Mouse (Mus musculus): ENCODE measurements around the gene Samd13. TPM values are rescaled to one million over a fixed set of nuclear protein-coding genes. Genes with fewer than 3 reads are reported as not detected.

Samd13 gene
- polyA plus RNA-seq, 1 experiment from 2014 or later = 0.63 TPM

- Histone ChIP-seq H3K4me2 (ENCODE audit: low read length) (no peak overlapping the region), H3K27ac (no peak overlapping the region), H3K36me3 (ENCODE audit: insufficient read depth, low read length) (no peaks in the 10 kb centered on the region), H3K27me3 (ENCODE audit: insufficient read depth, low read length) (no peaks in the 10 kb centered on the region), H3K4me3 (replicated peaks; ENCODE audit: low read depth, low read length) (no peak overlapping the region), H3K9me3 (replicated peaks; ENCODE audit: low read length) (no peaks in the 10 kb centered on the region), H3K4me1 (replicated peaks; ENCODE audit: insufficient read depth, low read length) (no peaks in the 10 kb centered on the region), H3K9ac (ENCODE audit: low read depth, low read length) (no peak overlapping the region)
- TF ChIP-seq CTCF (IDR thresholded peaks at IDR 0.05; ENCODE audit: low read depth) = no peak
- ATAC-seq (replicated peaks; ENCODE audit: low FRiP score, low read depth) (no peak), DNase-seq (ENCODE audit: low spot score) (no peak)
- WGBS = 77% methylated on average over 6 of the region's 6 CpGs
These were observed 86.0 kb downstream of the Samd13 start for GRCm38 (mm10) chr3:146599198-146599900.

GRCm38 (mm10) chr3:146598411-146598810, 87.0 kb downstream of the Samd13 start:
- WGBS = 80% methylated on average over 6 of the region's 6 CpGs
- no peak for TF ChIP-seq CTCF (IDR thresholded peaks at IDR 0.05; ENCODE audit: low read depth)
- H3K36me3 ChIP-seq (ENCODE audit: insufficient read depth, low read length) = no peaks in the 10 kb centered on the region

GRCm38 (mm10) chr3:146596864-146597263, 88.5 kb downstream of the Samd13 start:
- no peaks in the 10 kb centered on the region for H3K9me3 ChIP-seq (replicated peaks; ENCODE audit: low read length)
- no peaks in the 10 kb centered on the region for H3K36me3 ChIP-seq (ENCODE audit: insufficient read depth, low read length)
- no peak for TF ChIP-seq CTCF (IDR thresholded peaks at IDR 0.05; ENCODE audit: low read depth)
- H3K4me1 ChIP-seq (replicated peaks; ENCODE audit: insufficient read depth, low read length) = no peaks in the 10 kb centered on the region
- no peak overlapping the region for H3K9ac ChIP-seq (ENCODE audit: low read depth, low read length)
- H3K4me3 ChIP-seq (replicated peaks; ENCODE audit: low read depth, low read length) = no peak overlapping the region
- DNase-seq (ENCODE audit: low spot score) (no peak), ATAC-seq (replicated peaks; ENCODE audit: low FRiP score, low read depth) (no peak)
- H3K27ac ChIP-seq = no peak overlapping the region
- H3K27me3 ChIP-seq (ENCODE audit: insufficient read depth, low read length) = no peaks in the 10 kb centered on the region
- 92% methylated on average over 7 of the region's 7 CpGs for WGBS
- no peak overlapping the region for H3K4me2 ChIP-seq (ENCODE audit: low read length)

More at GRCm38 (mm10) chr3:146598411-146598810, 87.0 kb downstream of the Samd13 start:
- ATAC-seq (replicated peaks; ENCODE audit: low FRiP score, low read depth) = no peak
- Histone ChIP-seq H3K4me2 (ENCODE audit: low read length) (no peak overlapping the region), H3K27me3 (ENCODE audit: insufficient read depth, low read length) (no peaks in the 10 kb centered on the region), H3K9me3 (replicated peaks; ENCODE audit: low read length) (no peaks in the 10 kb centered on the region), H3K9ac (ENCODE audit: low read depth, low read length) (no peak overlapping the region), H3K4me1 (replicated peaks; ENCODE audit: insufficient read depth, low read length) (no peaks in the 10 kb centered on the region), H3K4me3 (replicated peaks; ENCODE audit: low read depth, low read length) (no peak overlapping the region), H3K27ac (no peak overlapping the region)
- no peak for DNase-seq (ENCODE audit: low spot score)

GRCm38 (mm10) chr3:146596387-146596786, 89.0 kb downstream of the Samd13 start:
- H3K27ac ChIP-seq = no peak overlapping the region

GRCm38 (mm10) chr3:146595440-146595839, 90.0 kb downstream of the Samd13 start:
- no peaks in the 10 kb centered on the region for H3K36me3 ChIP-seq (ENCODE audit: insufficient read depth, low read length)
- 90% methylated on average over 6 of the region's 6 CpGs for WGBS
- no peak overlapping the region for H3K4me3 ChIP-seq (replicated peaks; ENCODE audit: low read depth, low read length)
- H3K9ac ChIP-seq (ENCODE audit: low read depth, low read length) = no peak overlapping the region
- H3K27ac ChIP-seq = no peak overlapping the region
- ATAC-seq (replicated peaks; ENCODE audit: low FRiP score, low read depth) (no peak), DNase-seq (ENCODE audit: low spot score) (no peak)
- H3K4me1 ChIP-seq (replicated peaks; ENCODE audit: insufficient read depth, low read length) = no peaks in the 10 kb centered on the region
- H3K27me3 ChIP-seq (ENCODE audit: insufficient read depth, low read length) = no peaks in the 10 kb centered on the region
- no peaks in the 10 kb centered on the region for H3K9me3 ChIP-seq (replicated peaks; ENCODE audit: low read length)
- TF ChIP-seq CTCF (IDR thresholded peaks at IDR 0.05; ENCODE audit: low read depth) = no peak
- no peak overlapping the region for H3K4me2 ChIP-seq (ENCODE audit: low read length)

More at GRCm38 (mm10) chr3:146596387-146596786, 89.0 kb downstream of the Samd13 start:
- H3K9me3 ChIP-seq (replicated peaks; ENCODE audit: low read length) = no peaks in the 10 kb centered on the region
- DNase-seq (ENCODE audit: low spot score) (no peak), ATAC-seq (replicated peaks; ENCODE audit: low FRiP score, low read depth) (no peak)
- no peaks in the 10 kb centered on the region for H3K27me3 ChIP-seq (ENCODE audit: insufficient read depth, low read length)
- no peak overlapping the region for H3K4me3 ChIP-seq (replicated peaks; ENCODE audit: low read depth, low read length)
- no peak overlapping the region for H3K4me2 ChIP-seq (ENCODE audit: low read length)
- WGBS = 89% methylated on average over 8 of the region's 8 CpGs
- H3K9ac ChIP-seq (ENCODE audit: low read depth, low read length) = no peak overlapping the region
- no peak for TF ChIP-seq CTCF (IDR thresholded peaks at IDR 0.05; ENCODE audit: low read depth)
- no peaks in the 10 kb centered on the region for H3K36me3 ChIP-seq (ENCODE audit: insufficient read depth, low read length)
- H3K4me1 ChIP-seq (replicated peaks; ENCODE audit: insufficient read depth, low read length) = no peaks in the 10 kb centered on the region

Other genes starting within 250 kb of the Samd13 start
- gene Ctbs, start 235.8 kb downstream of the Samd13 start, polyA plus RNA-seq (2015; fragmentation: Nextera tagmentation; extraction: Ambion mirVana) = 17.8 and 19.0 TPM in 2 replicates
- gene Spata1, start 185.8 kb downstream of the Samd13 start, polyA plus RNA-seq (2015; fragmentation: Nextera tagmentation; extraction: Ambion mirVana) = 4.5 and 5.0 TPM in 2 replicates
- 1,152 and 1,249 TPM in 2 replicates for gene Gng5, start 185.8 kb downstream of the Samd13 start, polyA plus RNA-seq (2015; fragmentation: Nextera tagmentation; extraction: Ambion mirVana)
- gene Rpf1, start 164.2 kb downstream of the Samd13 start, polyA plus RNA-seq (2015; fragmentation: Nextera tagmentation; extraction: Ambion mirVana) = 58.1 and 59.7 TPM in 2 replicates
- gene Uox, start 115.2 kb downstream of the Samd13 start, polyA plus RNA-seq (2015; fragmentation: Nextera tagmentation; extraction: Ambion mirVana) = 0.08 and 0.11 TPM in 2 replicates
- not detected in 2 replicates for gene Dnase2b, start 70.0 kb downstream of the Samd13 start, polyA plus RNA-seq (2015; fragmentation: Nextera tagmentation; extraction: Ambion mirVana)
- not detected in 2 replicates for gene 4930503B20Rik, start 34.3 kb downstream of the Samd13 start, polyA plus RNA-seq (2015; fragmentation: Nextera tagmentation; extraction: Ambion mirVana)
- 48.0 and 52.4 TPM in 2 replicates for gene Prkacb, start 127.4 kb upstream of the Samd13 start, polyA plus RNA-seq (2015; fragmentation: Nextera tagmentation; extraction: Ambion mirVana)
- gene Ttll7, start 166.8 kb upstream of the Samd13 start, polyA plus RNA-seq (2015; fragmentation: Nextera tagmentation; extraction: Ambion mirVana) = 1.5 and 1.7 TPM in 2 replicates

Measured in kidney, postnatal 0 days (tissue).